8 mouse cellular contexts compared by ENCODE assay signal in genomic region chr14:76414122-76414861, GRCm38 (mm10). TPM values are rescaled to one million over a fixed set of nuclear protein-coding genes. Genes with fewer than 3 reads are reported as not detected.
A peak's percentile ranks its signal among the peaks of the same experiment; 100 is the strongest.
DNase-seq lines count a peak whose midpoint lies in the region; ATAC-seq and TF ChIP-seq lines count a peak whose summit lies in the region.

No protein-coding gene starts in this region.

- under 1% methylated on average over 58 of the region's 81 CpGs for WGBS in intestine, embryonic 14.5 days

- H3K9me3 ChIP-seq in intestine, embryonic 14.5 days (ENCODE audit: control insufficient read depth, low read length): no peaks in the 10 kb centered on the region

- H3K4me2 ChIP-seq in intestine, embryonic 14.5 days (ENCODE audit: low read length): peak overlapping the region; percentile 79

- DNase-seq in adipocyte (ENCODE audit: low spot score): peak; percentile 91
- peak; percentile 98 for DNase-seq in gastrocnemius, postnatal 25 days
- peak; percentile 97 for DNase-seq in intestine, embryonic 14.5 days (ENCODE audit: low spot score)
- DNase-seq in left cerebral cortex, postnatal 10 days (ENCODE audit: extremely low spot score in 1 of 2, low spot score in 2 of 2): peak; percentile 98 to 99
- DNase-seq in right cerebral cortex, postnatal 10 days (ENCODE audit: low spot score in 2 of 2): peak; percentile 99
- peak; percentile 97 for DNase-seq in urinary bladder, postnatal 14 days (ENCODE audit: low spot score)

- TF ChIP-seq POLR2A in cortical plate, adult 2 months (IDR thresholded peaks at IDR 0.05; ENCODE audit: extremely low read depth, insufficient read depth, low read length): peak; percentile 87; the same call in 1 of the 2 replicates

- peak; percentile 95 for ATAC-seq in intestine, embryonic 14.5 days (replicated peaks; ENCODE audit: low FRiP score, low TSS enrichment, low read depth)
- ATAC-seq in megakaryocyte progenitor cell, adult 5-6 weeks (replicated peaks; ENCODE audit: poor library complexity): peak; percentile 83

- H3K36me3 ChIP-seq in intestine, embryonic 14.5 days (ENCODE audit: control insufficient read depth, insufficient read depth, low read length): peaks cover 22% of the 10 kb centered on the region

- peak overlapping the region; percentile 95 for H3K9ac ChIP-seq in intestine, embryonic 14.5 days (ENCODE audit: low read length)

- intact Hi-C loops in left cerebral cortex, postnatal 10 days (cut with DNase I): no loop called here

- peak overlapping the region; percentile 40; the same call in 1 of the 2 replicates for H3K27ac ChIP-seq in cortical plate, adult 2 months (ENCODE audit: insufficient read depth, low read length)
- peak overlapping the region; percentile 99 for H3K27ac ChIP-seq in intestine, embryonic 14.5 days (ENCODE audit: low read depth)

- H3K4me1 ChIP-seq in cortical plate, adult 2 months (ENCODE audit: control insufficient read depth, insufficient read depth, low read length): peaks cover 2% of the 10 kb centered on the region
- peaks cover 34% of the 10 kb centered on the region for H3K4me1 ChIP-seq in intestine, embryonic 14.5 days (replicated peaks; ENCODE audit: control insufficient read depth, insufficient read depth, low read length)

- H3K27me3 ChIP-seq in intestine, embryonic 14.5 days (replicated peaks; ENCODE audit: control insufficient read depth, insufficient read depth, low read length): no peaks in the 10 kb centered on the region

- TF ChIP-seq CTCF in cortical plate, adult 2 months (IDR thresholded peaks at IDR 0.05; ENCODE audit: extremely low read depth, insufficient read depth, low read length): no peak

- H3K4me3 ChIP-seq in cortical plate, adult 2 months (ENCODE audit: insufficient read depth, low read length): peak overlapping the region; percentile 49
- peak overlapping the region; percentile 74 for H3K4me3 ChIP-seq in intestine, embryonic 14.5 days (ENCODE audit: low read depth, low read length)

RNA-seq across cellular contexts. Expression of gene Tsc22d1, which starts 0.5 kb away (rescaled TPM):
- polyA plus RNA-seq in cortical plate, adult 2 months (2012; rRNA removed): 463 and 478 TPM in 2 replicates
- 100 to 1,000 TPM in 1 of 2 experiments, 10 to 100 TPM in 1; 95.3 to 104 TPM for total RNA-seq in gastrocnemius, postnatal 25 days (2021)
- 552 and 588 TPM in 2 replicates for polyA plus RNA-seq in intestine, embryonic 14.5 days (2014; fragmentation: Nextera tagmentation; extraction: Ambion mirVana)
- total RNA-seq in left cerebral cortex, postnatal 10 days (2021): 100 to 1,000 TPM; 541 to 586 TPM
- 44.8 and 46.4 TPM in 2 replicates for total RNA-seq in megakaryocyte progenitor cell, adult 5-6 weeks (2015)
- 32.6 and 36.5 TPM in 2 replicates for total RNA-seq in megakaryocyte progenitor cell, adult 5-6 weeks (2017)

Comparison
In these comparisons a context has a peak if more than half of its experiments do, and no peak if none do; other contexts are left out.
1. Peak in every context shown above with its lines: DNase-seq, ATAC-seq, H3K4me3 ChIP-seq and H3K27ac ChIP-seq.
2. RNA of gene Tsc22d1, which starts 0.5 kb away (total RNA-seq): 541 to 586 TPM in left cerebral cortex, postnatal 10 days; 95.3 to 104 TPM in gastrocnemius, postnatal 25 days and 32.6 to 46.4 TPM in megakaryocyte progenitor cell, adult 5-6 weeks; every median in the first group is over 4 times any median in the second.